Mouse (Mus musculus) layer of hippocampus, postnatal 36 days (tissue): ENCODE measurements around the gene Pde2a. TPM values are rescaled to one million over a fixed set of nuclear protein-coding genes. Genes with fewer than 3 reads are reported as not detected.
"Not testable (repeated sequence)": the region's sequence is repeated elsewhere in the genome, so short reads cannot be mapped to it uniquely, and the experiment has no call there.

Experiments
- DNase-seq, 2 experiments: peaks; one replicate each; pipeline ENCODE4 v3.0.0; 2022
- total RNA-seq, 2 experiments: library from RNA; stranded (reverse); gene quantifications; 2 replicates each; pipeline ENCODE4 v1.2.3; 2021

Gene Pde2a
- total RNA-seq, 2 experiments from 2014 or later: 300 to 301 TPM

- no peak for DNase-seq
These were observed 95.0 kb downstream of the Pde2a start for GRCm38 (mm10) chr7:101516460-101516859.

GRCm38 (mm10) chr7:101521696-101522095 lies 100.2 kb downstream of the Pde2a start:
- DNase-seq: no peak

- no peak for DNase-seq
These were observed 101.7 kb downstream of the Pde2a start for GRCm38 (mm10) chr7:101523205-101523604.

DNA sequence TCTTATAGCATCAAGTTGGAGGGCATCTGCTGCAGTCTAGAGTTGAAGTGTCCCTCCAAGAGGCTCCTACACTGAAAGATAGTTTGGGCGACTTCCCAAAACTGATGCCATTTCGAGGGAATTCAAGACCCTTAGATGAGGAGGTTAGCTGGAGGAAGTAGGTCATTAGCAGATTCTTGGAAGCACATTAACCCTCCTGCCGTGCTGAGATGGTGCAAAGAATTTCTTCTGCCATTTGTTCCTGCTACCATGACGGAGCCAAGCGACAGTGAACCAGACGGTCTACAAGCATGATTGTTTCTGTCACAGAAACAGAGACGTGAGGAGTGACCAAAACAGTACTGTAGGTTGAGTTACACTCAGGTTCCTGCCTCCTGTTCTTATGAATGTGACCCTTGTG lies 105.0 kb downstream of the Pde2a start:
- DNase-seq: no peak

GRCm38 (mm10) chr7:101534428-101534827 lies 112.9 kb downstream of the Pde2a start:
- no peak for DNase-seq

- DNase-seq: no peak
These were observed 113.6 kb downstream of the Pde2a start for GRCm38 (mm10) chr7:101535102-101535501.

DNA sequence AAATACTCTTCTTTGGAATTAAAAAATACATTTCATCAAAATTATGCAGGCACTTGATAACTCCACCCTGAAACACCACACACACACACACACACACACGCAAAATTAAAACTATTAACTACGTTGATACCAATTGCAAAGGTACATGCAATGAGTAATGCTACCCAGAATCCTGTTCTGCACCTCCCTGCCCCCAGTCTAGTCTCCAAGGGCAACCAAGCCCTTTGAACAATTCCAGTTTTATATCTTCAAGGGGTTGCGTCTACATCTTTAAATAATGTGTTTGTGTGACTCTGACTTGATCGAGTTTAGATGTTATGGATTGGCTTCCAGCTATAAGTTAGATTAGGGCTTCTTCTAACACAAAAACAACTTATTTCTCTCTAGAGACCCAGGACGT lies 114.0 kb downstream of the Pde2a start:
- no peak for DNase-seq

GRCm38 (mm10) chr7:101537541-101537940 lies 116.0 kb downstream of the Pde2a start:
- no peak for DNase-seq

DNA sequence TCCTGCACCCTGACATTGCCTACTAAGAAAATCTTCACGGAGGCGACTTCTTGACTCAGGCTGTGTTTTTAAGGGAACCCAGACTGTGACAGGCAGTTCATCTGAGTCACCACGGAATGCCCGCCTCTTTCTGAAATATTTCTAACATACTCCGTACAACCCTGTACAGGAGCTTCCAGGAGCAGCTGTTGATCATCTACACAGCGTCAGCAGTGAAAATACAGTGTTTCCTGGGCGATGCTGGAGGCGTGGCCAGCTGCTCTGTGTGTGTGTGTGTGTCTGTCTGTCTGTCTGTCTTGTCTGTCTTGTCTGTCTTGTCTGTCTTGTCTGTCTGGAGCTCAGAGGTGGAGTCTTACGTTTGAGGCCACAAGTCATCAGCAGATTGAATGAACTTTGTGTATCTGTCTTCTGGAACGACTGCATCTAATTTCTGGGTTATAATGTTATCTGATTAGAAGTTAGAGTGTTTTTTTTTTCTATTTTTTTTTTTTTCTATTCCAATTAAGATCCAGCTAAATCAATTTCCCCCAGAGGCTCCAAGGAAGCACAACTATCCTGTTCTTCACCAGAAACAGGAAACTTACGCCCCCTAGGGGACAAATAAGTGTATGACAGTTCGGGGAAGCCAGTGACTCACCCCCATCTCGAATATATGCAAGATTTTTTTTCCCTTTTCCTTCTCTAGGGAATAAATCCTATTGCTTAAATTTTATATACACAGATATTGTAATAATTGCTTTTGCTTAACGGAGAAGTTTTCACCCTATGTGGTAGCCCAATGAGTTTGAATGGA lies 116.8 kb downstream of the Pde2a start:
- peak in 1 of 2 experiments; percentile 53 for DNase-seq

- no peak for DNase-seq
These were observed 118.3 kb downstream of the Pde2a start for GRCm38 (mm10) chr7:101539774-101540173.

- no peak for DNase-seq
These were observed 119.2 kb downstream of the Pde2a start for GRCm38 (mm10) chr7:101540684-101541083.

DNA sequence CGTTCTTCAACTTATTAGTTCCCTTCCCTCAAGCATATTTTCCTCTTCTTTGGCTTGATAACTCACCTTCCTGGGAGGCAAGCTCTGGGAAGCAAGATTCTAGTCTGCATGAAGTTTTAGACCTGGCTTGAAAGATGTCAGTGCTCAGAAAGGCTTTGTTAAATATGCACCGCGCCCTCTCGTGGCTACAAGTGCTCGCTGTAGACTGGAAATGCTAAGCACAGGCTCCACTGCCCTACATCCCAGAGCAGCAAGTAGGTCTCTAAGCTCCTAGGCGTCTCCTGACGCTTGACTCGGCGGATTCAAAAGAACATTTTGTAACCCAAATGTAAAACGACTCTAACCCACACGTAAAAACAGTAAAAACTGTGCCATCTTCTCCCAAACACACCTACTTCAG lies 119.6 kb downstream of the Pde2a start:
- DNase-seq: peak; percentile 69 to 70

- no peak for DNase-seq
These were observed 120.2 kb downstream of the Pde2a start for GRCm38 (mm10) chr7:101541734-101542133.

DNA sequence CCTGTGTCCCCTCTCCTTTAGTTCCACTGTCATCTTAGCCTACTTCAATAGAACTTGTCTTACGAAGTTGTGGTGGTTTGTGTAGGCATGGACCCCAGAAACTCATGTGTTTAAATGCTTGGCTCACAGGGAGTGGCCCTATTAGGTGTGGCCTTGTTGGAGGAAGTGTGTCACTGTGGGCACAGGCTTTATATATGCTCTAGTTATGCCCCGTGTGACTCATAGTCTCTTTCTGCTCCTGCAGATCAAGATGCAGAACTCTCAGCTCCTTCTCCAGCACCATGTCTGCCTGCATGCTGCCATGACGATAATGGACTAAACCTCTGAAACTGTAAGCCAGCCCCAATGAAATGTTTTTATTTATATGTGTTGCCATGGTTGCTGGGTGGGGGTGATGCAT lies 126.2 kb downstream of the Pde2a start:
- no peak for DNase-seq

DNA sequence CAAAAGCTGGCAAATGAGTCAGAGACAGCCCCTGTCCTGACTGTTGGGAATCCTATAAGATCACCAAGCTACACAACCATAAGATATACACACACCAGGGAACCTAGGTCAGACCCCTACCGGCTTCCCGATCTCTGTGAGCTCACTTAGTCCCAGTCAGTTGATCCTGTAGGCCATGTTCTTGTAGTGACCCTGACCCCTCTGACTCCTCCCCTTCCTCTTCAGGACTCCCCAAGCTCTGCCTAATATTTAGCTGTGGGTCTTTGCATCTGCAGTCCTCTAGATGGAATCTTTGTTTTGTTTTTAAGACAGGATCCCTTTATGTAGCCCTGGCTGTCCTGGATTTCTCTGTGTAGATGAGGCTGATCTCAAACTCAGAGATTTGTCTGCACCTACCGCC lies 127.8 kb downstream of the Pde2a start:
- DNase-seq: no peak

DNA sequence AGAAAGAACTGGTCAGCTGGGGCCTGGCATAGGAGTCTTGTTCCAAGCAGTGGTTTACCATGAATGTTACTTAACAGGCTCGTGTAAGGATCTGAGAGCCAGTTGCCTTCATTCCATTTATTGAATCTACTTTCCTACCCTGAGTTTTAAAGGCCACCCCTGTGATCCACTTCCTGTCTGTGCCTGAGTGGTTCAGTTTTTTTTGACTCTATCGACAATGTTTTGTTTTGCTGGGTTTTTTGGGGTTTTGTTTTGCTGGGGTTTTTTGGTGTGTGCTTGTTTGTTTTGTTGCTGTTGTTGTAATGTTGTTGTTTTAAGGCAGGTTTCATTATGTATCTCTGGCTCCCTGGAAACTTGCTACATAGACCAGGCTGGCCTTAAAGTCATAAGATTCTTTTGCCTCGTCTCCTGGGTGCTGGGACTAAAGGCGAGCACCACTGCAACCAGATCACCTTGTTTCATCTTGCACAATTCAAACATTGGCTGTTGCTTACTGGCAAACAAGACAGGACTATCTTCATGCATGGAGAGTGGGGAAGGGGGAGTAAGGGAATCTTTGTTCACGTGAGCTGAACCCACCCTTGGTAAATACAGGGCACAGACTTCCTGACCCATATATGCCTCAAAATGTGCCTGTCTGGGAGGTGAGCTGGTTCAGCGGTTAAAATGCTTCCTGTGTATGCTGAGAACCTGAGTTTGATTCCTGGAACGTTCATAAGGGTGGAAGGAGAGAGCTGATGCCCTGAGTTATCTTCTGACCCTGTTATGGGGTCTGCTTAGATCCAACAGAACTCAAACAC lies 129.4 kb downstream of the Pde2a start:
- DNase-seq: no peak

DNA sequence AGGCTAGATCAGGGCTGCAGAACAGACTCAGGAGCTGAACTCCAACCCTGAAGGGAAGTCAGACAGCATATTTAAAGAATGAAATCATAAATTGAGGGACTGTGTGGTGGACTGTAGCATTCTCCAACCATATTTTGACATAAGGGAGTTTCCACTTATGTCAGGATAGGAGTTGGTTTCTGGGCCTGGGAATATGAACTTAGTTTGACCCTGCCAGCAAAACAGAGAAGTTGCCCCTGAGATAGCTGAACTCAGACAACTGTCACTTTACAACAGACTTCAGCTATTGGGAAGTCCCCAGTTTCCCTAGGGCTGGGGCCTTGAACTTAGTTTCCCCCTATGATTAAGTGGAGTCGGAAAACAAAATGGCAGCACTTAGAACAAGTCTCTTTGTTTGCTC lies 130.0 kb downstream of the Pde2a start:
- no peak for DNase-seq

GRCm38 (mm10) chr7:101555473-101555872 lies 134.0 kb downstream of the Pde2a start:
- DNase-seq: not testable (repeated sequence)

DNA sequence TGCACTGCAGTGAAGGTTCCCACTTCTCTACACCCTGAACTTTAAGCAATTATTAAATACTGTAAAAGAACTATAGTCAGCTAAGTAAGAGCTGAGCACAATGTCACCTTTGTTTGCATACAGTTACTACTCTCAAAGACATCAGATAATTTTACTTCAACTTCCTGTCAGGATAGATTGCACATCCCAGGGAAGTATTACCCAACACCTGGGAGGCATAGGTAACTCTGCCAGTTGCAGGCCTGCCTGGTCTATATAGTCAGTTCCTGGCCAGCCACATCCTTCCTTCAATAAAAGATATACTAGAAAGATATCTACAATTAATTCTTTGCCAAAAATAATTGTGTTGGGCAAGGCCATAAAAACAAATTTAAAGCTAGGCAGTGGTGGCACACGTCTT lies 135.9 kb downstream of the Pde2a start:
- no peak for DNase-seq

GRCm38 (mm10) chr7:101559393-101559792 lies 137.9 kb downstream of the Pde2a start:
- not testable (repeated sequence) for DNase-seq
